ENCODE assay signal across 42 mouse cellular contexts in the genomic region with DNA sequence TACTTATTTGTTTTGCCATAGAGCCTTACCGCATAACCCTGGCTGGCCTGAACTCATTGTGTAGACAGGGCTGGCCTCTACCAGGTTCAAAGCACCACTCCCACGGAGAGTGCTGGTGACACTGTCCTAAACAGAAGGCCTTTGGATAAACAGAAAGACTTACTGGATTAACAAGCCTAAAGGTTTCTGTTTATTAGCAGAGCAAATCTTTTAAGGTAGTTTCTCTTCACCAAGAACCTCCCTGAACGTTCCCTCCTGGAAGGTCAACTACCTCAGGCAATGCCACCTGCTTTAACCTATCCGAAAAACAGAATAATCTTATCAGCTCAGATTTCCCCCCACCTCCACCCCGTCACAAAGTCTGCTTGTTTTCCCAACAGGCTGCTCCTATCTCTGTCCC. TPM values are rescaled to one million over a fixed set of nuclear protein-coding genes. Genes with fewer than 3 reads are reported as not detected.
"Had no signal": no experiment of that assay in that cellular context is flagged by ENCODE, and none has a peak within 500 bp of the region (broad histone marks: within the 10 kb centered on the region; RNA-seq: fewer than 3 reads in every experiment).

No protein-coding gene starts in this region.

- DNase-seq: gastrocnemius, adult 2 months; gastrocnemius, postnatal 10 days; gastrocnemius, postnatal 25 days; heart, adult 2 months; heart, postnatal 10 days; heart, postnatal 4 days; kidney, adult 11 months; kidney, adult 2 months; kidney, adult 9 months; kidney, postnatal 14 days; kidney, postnatal 36 days; layer of hippocampus, adult 9-11 months; layer of hippocampus, postnatal 36 days; liver; liver, embryonic 13.5 days had no signal

- H3K4me2 ChIP-seq: heart, embryonic 12.5 days; hindbrain, embryonic 13.5 days; hindbrain, embryonic 15.5 days; kidney, embryonic 15.5 days; limb, embryonic 12.5 days; liver, embryonic 11.5 days; liver, embryonic 13.5 days had no signal

- ATAC-seq: hindbrain, postnatal 0 days; intestine, embryonic 16.5 days had no signal

- H3K36me3 ChIP-seq: hindbrain, embryonic 15.5 days had no signal

- H3K4me3 ChIP-seq: gastrocnemius, adult 2 months; heart, adult 2 months; heart, embryonic 10.5 days; heart, embryonic 12.5 days; hindbrain, embryonic 10.5 days; hindbrain, embryonic 13.5 days; hindbrain, embryonic 15.5 days; kidney, embryonic 15.5 days; limb, embryonic 10.5 days; limb, embryonic 12.5 days; liver, embryonic 13.5 days had no signal

- H3K27me3 ChIP-seq: heart, embryonic 12.5 days; hindbrain, embryonic 13.5 days; hindbrain, embryonic 15.5 days; kidney, embryonic 15.5 days; limb, embryonic 12.5 days; liver, embryonic 13.5 days had no signal

- H3K27ac ChIP-seq: gastrocnemius, adult 2 months; heart, adult 2 months; heart, embryonic 10.5 days; hindbrain, embryonic 10.5 days; hindbrain, embryonic 13.5 days; hindbrain, embryonic 15.5 days; hindbrain, postnatal 0 days; kidney, embryonic 15.5 days; kidney, postnatal 0 days; limb, embryonic 10.5 days; limb, embryonic 12.5 days; liver, embryonic 13.5 days had no signal

- H3K9ac ChIP-seq: heart, embryonic 12.5 days; hindbrain, embryonic 13.5 days; hindbrain, embryonic 15.5 days; kidney, embryonic 15.5 days; limb, embryonic 12.5 days; liver, embryonic 13.5 days had no signal

- H3K9me3 ChIP-seq: heart, embryonic 10.5 days; heart, embryonic 12.5 days; hindbrain, embryonic 10.5 days; hindbrain, embryonic 13.5 days; hindbrain, embryonic 15.5 days; kidney, embryonic 15.5 days; limb, embryonic 10.5 days; limb, embryonic 12.5 days; liver, embryonic 13.5 days had no signal

RNA-seq across cellular contexts. Expression of a gene that starts 52.1 kb away (rescaled TPM):
- total RNA-seq: gastrocnemius, adult 2 months; gastrocnemius, postnatal 10 days; gastrocnemius, postnatal 25 days; gastrocnemius, postnatal 4 days; granulocyte monocyte progenitor cell, adult 5-6 weeks; heart, adult 2 months; heart, postnatal 10 days; heart, postnatal 25 days; heart, postnatal 4 days; hindbrain, postnatal 0 days; layer of hippocampus, adult 18-20 months; layer of hippocampus, adult 8-10 months; layer of hippocampus, postnatal 14 days; layer of hippocampus, postnatal 36 days; left cerebral cortex, adult 18-20 months; left cerebral cortex, adult 8-10 months; left cerebral cortex, postnatal 10 days; left cerebral cortex, postnatal 25 days had no signal
- polyA plus RNA-seq: heart, adult 2 months; heart, embryonic 10.5 days; heart, embryonic 12.5 days; heart, embryonic 14.5 days; heart, embryonic 16.5 days; hindbrain, embryonic 10.5 days; hindbrain, embryonic 13.5 days; hindbrain, embryonic 15.5 days; hindbrain, postnatal 0 days; intestine, embryonic 14.5 days; intestine, embryonic 16.5 days; kidney, adult 2 months; kidney, embryonic 15.5 days; kidney, postnatal 0 days; large intestine, adult 2 months; limb, embryonic 10.5 days; limb, embryonic 12.5 days; limb, embryonic 14.5 days; liver, embryonic 11.5 days; liver, embryonic 13.5 days had no signal
